Mouse (Mus musculus) kidney, postnatal 14 days (tissue): Measurements from ENCODE around the gene Gja4.

Experiments used
- DNase-seq: peaks from one replicate; pipeline ENCODE4 v3.0.0; 2022; ENCODE audit warnings: mixed read lengths

Gja4 gene

GRCm38 (mm10) chr4:127323651-127324050 lies 9.8 kb upstream of the Gja4 start:
- DNase-seq, result no peak

GRCm38 (mm10) chr4:127319613-127320012 lies 5.8 kb upstream of the Gja4 start:
- peak; percentile 78 for DNase-seq

- no peak for DNase-seq
Observed at GRCm38 (mm10) chr4:127317143-127317542, 3.3 kb upstream of the Gja4 start.

- DNase-seq, result no peak
Observed at GRCm38 (mm10) chr4:127315753-127316152, 1.9 kb upstream of the Gja4 start.

GRCm38 (mm10) chr4:127314585-127314984 lies 746 bp upstream of the Gja4 start:
- no peak for DNase-seq

- DNase-seq, result no peak
Observed at GRCm38 (mm10) chr4:127312349-127312748, 1.5 kb downstream of the Gja4 start.

- no peak for DNase-seq
Observed at GRCm38 (mm10) chr4:127311561-127311960, 2.3 kb downstream of the Gja4 start.

- no peak for DNase-seq
Observed at GRCm38 (mm10) chr4:127306915-127307314, 6.9 kb downstream of the Gja4 start.

GRCm38 (mm10) chr4:127303796-127304195 lies 10.0 kb downstream of the Gja4 start:
- peak; percentile 25 for DNase-seq

- DNase-seq, result no peak
Observed at GRCm38 (mm10) chr4:127300503-127300902, 13.3 kb downstream of the Gja4 start.

- DNase-seq, result no peak
Observed at GRCm38 (mm10) chr4:127292631-127293030, 21.2 kb downstream of the Gja4 start.

GRCm38 (mm10) chr4:127289039-127289548 lies 24.7 kb downstream of the Gja4 start:
- DNase-seq, result peak; percentile 46

- no peak for DNase-seq
Observed at GRCm38 (mm10) chr4:127286907-127287306, 26.9 kb downstream of the Gja4 start.

- no peak for DNase-seq
Observed at GRCm38 (mm10) chr4:127279241-127279640, 34.6 kb downstream of the Gja4 start.

GRCm38 (mm10) chr4:127278451-127279001 lies 35.3 kb downstream of the Gja4 start:
- DNase-seq, result peak; percentile 52

- DNase-seq, result no peak
Observed at GRCm38 (mm10) chr4:127264183-127264554, 49.7 kb downstream of the Gja4 start.

- DNase-seq, result peak; percentile 49
Observed at GRCm38 (mm10) chr4:127263438-127264182, 50.2 kb downstream of the Gja4 start.

- no peak for DNase-seq
Observed at GRCm38 (mm10) chr4:127261601-127262000, 52.2 kb downstream of the Gja4 start.
